Mouse (Mus musculus): Measurements from ENCODE around the gene Eif3i.

The Eif3i gene

GRCm38 (mm10) chr4:129600233-129601158, at the start of gene Eif3i, which contains the start of gene Tmem234:
Eif3i (minus strand) TSS chr4:129600648.
Tmem234 (plus strand) TSS chr4:129600668.
- peak; percentile 90 for DNase-seq

- no peak for DNase-seq
Measured at GRCm38 (mm10) chr4:129648656-129649055, 48.2 kb upstream of the Eif3i start.

GRCm38 (mm10) chr4:129645204-129645603, 44.8 kb upstream of the Eif3i start:
- no peak for DNase-seq

GRCm38 (mm10) chr4:129641756-129642155, 41.3 kb upstream of the Eif3i start:
- DNase-seq: no peak

GRCm38 (mm10) chr4:129640638-129641467, 40.4 kb upstream of the Eif3i start, which contains the start of gene Txlna:
Txlna (minus strand) TSS chr4:129641065.
- peak; percentile 98 for DNase-seq

- DNase-seq: peak; percentile 61
Measured at GRCm38 (mm10) chr4:129640101-129640637, 39.7 kb upstream of the Eif3i start.

GRCm38 (mm10) chr4:129639221-129639620, 38.8 kb upstream of the Eif3i start:
- DNase-seq: no peak

GRCm38 (mm10) chr4:129633852-129634251, 33.4 kb upstream of the Eif3i start:
- no peak for DNase-seq

GRCm38 (mm10) chr4:129631867-129632266, 31.4 kb upstream of the Eif3i start:
- DNase-seq: no peak

- peak; percentile 73 for DNase-seq
Measured at GRCm38 (mm10) chr4:129630944-129631343, 30.5 kb upstream of the Eif3i start.

- DNase-seq: no peak
Measured at GRCm38 (mm10) chr4:129626035-129626434, 25.6 kb upstream of the Eif3i start.

GRCm38 (mm10) chr4:129625496-129625895, 25.0 kb upstream of the Eif3i start:
- DNase-seq: no peak

GRCm38 (mm10) chr4:129625029-129625370, 24.6 kb upstream of the Eif3i start:
- DNase-seq: peak; percentile 70

- peak; percentile 88 for DNase-seq
Measured at GRCm38 (mm10) chr4:129624281-129625028, 24.0 kb upstream of the Eif3i start.

GRCm38 (mm10) chr4:129623681-129624091, 23.2 kb upstream of the Eif3i start, which contains the start of gene Ccdc28b:
Ccdc28b (minus strand) TSS chr4:129623947.
- DNase-seq: peak; percentile 67

GRCm38 (mm10) chr4:129622803-129623535, 22.5 kb upstream of the Eif3i start:
- no peak for DNase-seq

- no peak for DNase-seq
Measured at GRCm38 (mm10) chr4:129622120-129622802, 21.8 kb upstream of the Eif3i start.

- DNase-seq: peak; percentile 49
Measured at GRCm38 (mm10) chr4:129621283-129621841, 20.9 kb upstream of the Eif3i start.

- DNase-seq: no peak
Measured at GRCm38 (mm10) chr4:129620419-129621282, 20.2 kb upstream of the Eif3i start.

All from kidney, postnatal 10 days (tissue).